Mouse (Mus musculus) brain, adult 2 months (tissue): ENCODE results near the gene Bloc1s3.

Experiments
- DNase-seq: peaks from one replicate; pipeline ENCODE4 v3.0.0; 2011; ENCODE audit warnings: low read depth, low spot score

Bloc1s3 gene

DNA sequence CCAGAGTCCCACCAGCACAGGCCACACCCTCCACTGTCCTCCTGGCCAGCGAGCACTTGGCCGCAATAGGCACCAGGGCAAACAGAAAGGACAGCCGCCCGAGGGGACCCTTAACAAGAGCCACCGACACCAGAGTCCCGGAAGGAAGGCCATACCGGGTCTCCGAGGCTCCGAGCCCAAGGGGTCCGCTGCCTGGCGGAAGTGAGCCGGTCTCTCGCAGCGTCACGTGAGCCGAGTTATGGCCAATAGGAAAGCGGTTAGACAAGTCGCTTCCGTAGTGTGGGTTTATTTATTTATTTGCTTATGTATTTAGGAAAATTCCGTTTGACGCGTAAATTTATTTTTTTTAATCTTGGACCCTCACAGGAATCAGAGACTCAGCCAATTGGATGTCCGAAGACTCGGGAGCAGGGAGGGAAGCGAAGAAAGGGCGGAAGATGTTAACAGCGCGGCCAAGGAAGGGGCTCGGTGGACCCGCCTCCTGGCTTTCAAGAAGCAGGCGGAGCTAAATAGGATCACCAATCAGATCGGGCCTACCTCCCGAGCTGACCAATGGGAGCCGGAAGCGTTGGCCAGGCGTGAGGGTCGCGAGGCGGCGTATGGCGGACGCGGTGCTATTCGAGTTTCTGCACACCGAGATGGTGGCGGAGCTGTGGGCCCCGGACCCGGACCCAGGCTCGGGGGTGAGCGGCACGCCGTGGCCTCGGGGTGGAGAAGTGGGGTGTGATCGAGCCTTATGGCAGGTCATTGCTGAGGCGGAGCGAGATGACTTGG is at the start of gene Bloc1s3, which contains the start of gene Trappc6a:
Gene Bloc1s3 (minus strand): TSS at position 218 of the 774 bp plus-strand sequence.
Gene Trappc6a (plus strand): TSS at position 246 of the 774 bp plus-strand sequence.
- DNase-seq, result peak; percentile 97

DNA sequence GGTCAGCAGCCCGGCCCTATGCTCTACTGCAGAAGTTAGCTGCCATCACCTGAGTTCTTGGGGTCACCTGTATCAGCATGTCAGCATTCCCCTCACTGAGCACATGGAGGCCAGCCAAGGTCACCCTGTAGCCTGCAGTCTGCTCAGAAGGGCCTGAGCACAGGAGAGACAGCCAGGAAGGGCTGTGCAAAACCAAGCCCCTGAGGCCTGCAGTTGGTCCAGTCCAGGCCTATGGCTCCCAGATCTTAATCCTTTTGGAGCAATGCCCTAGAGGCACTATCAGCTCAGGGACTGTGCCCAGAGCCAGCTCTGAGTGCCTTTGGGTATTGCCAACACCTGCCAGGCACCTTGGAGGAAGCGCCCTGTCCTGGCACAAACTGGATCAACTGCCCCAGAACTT is 48.9 kb upstream of the Bloc1s3 start:
- no peak for DNase-seq

DNA sequence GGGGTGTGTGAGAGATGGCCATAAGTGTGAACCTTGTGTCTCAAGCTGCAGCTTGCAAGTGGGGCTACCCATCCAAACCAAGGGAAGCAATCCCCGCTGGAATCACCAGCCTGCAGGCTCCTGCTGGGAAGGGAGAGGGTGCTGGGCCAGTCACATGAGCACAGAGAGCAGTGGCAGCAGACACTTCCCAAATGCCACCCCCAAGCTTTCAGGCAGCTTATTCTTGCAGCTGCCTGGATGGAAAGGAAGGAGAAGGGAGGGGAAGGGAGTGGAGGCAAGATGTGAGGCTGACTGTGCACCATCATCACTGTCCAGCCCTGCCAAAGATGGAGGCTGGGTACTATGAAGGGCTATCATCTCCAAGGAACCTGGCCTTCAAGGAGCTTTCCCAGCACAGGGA is 46.0 kb upstream of the Bloc1s3 start:
- peak; percentile 91 for DNase-seq

DNA sequence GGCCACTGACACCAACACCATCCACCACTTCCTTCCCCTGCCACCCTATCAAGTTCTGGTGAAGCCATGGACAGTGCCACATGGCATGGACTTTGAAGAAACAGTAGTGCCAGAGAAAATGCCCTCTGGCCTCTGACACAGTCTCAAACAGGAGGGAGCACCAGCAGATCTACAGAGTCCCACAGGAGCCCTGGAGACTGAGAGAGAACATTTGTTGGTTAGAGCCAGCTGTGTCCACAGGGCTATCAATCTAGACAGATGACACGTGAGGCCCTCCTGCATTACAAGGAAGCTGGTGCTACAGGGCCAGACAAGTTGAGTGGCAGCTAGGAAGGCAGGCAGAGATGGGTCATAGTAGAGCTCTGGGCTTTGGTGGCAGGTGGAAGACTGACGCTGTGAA is 44.3 kb upstream of the Bloc1s3 start:
- no peak for DNase-seq

DNA sequence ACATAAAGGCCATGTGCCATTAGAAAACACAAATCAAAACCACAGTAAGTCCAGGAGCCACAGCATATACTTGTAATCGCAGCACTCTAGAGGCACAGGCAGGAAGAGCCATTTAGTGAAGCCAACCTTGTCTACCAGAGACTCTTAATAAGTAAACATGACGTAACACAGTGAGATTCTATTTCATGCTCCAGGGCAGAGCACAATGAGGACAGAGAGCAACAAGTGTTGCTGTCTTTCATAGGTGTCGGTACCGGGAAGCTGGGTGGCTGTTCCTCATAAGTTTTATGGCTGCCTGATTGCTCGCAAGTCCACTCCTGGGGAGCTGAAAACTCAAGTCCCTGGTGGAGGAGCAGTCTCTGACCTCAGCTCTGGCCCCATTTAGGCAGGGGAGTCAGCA is 43.5 kb upstream of the Bloc1s3 start:
- no peak for DNase-seq

DNA sequence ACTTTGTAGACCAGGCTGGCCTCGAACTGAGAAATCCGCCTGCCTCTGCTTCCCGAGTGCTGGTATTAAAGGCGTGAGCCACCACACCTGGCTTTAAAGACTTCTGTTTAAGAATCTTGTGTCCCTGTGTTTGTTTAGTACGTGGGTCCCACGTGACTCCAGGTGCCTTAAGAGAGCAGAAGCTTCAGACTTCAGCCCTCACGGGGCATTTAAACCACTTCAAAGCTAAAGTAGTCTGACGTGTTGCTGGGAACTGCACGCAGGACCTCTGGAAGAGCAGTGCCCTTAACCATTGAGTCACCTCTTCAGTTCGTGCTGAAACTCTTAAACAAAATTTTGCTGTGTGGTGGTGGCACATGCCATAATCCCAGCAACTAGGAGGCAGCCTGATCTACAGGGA is 41.2 kb upstream of the Bloc1s3 start:
- DNase-seq, result no peak

DNA sequence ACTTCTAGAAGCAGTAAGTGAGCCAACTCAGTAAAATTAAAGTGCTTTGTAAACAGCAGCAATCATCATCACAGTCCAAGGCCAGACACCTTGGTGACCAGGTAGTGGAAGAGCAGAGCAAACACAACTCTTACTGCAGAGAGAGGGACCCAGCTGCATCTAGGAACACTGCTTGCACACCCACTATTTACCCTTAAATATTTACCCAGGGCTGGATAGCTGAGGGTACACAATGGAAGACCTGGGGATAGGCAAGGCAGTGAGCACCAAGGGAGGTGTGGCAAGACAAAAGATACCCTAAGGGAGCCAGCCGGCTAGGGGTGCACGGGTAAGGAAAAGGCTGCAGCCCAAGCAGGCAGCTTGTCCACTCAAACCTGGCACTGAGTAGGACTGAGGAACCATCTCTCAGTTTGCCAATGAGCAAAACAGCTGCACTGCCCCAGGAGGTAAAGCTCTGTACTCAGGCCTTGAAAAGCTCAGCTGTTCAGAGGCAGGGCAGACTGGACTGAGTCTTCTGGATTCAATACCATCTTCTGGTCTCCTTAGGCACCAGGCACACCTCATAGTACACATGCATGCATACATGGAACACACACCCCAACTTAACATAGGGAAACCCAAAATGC is 39.3 kb upstream of the Bloc1s3 start:
- no peak for DNase-seq

DNA sequence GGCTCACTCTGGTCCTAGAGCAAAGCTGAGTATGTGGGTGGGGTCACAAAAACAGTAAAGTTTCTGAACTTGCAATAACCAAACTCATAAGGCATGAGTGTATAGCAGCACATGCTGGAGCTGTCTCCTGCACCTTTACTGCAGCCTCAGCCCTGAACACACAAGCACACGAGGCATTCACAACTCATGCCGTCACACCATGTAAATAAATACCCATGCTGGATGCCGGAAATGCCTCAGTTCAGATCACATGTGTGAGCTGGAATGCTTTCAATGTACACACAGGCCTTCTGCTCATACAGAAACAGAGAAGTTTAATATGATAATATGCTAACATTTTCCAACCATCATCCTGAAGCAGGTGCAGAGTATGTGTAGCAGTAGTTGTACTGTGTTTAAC is 37.8 kb upstream of the Bloc1s3 start:
- no peak for DNase-seq

DNA sequence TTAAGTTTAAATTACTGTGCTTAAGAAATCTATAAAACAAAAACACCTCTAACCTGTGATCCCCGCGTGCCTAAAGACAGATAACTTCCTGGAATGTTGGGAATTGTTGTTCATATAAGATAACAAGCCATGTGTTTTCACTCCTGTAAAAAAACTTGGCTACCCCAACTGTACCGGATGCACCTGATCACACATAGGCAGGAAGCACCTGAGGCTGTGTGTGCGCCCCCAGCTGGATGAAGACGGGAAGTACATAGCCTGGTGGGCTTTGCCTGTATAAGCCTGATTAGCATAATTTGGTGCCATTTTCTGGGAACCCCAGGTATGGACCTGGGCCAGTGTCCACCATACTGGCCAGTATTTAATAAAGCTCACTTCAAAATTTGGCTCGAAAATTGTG is 35.4 kb upstream of the Bloc1s3 start:
- no peak for DNase-seq

DNA sequence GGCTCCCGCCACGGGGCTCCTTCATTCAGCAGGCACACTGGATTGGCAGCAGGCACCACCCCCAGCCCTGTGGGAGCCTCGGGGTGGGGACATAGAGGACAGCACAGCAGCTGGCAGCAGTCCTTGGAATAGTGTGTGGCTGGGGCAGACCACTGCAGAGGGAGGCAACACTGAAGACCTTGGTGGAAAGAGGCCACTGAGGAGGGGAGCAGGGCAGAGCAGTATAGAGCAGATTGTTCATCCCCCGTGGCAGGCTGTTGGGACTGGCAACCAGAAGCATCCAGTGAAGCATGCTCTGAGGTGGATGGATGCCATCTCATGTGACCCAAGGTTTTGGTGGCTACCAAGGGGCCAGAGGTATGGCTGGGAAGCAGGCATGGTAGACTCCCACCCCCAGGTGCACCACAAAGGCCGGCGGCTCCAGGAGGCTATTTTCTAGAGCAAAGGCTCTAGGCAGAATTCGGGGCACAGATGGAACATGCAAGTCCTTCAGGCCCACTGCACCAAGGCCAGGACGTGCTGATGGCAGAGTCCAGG is 34.1 kb upstream of the Bloc1s3 start:
- peak; percentile 78 for DNase-seq

DNA sequence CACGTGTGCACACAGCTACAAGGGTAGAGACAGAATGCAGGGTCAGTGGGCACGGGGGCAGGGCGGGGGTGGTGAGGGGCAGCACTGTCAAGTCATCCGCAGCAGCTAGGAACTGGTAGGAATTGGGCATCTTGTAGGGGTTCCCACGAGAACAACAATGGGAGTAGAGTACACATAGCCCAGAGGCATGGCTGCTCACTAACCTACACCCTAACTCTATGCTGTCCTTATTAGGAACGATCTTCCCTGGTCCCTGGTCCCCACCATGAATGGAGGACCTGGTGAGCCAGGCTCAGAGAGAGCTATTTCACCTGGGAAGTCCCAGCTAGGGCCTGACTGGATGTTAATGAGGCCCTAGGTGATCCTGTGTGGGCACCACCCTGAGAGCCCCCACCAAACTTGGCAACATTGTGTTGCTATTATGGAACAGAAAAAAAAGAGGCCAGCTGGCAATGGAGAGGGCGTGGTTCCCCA is 33.6 kb upstream of the Bloc1s3 start:
- DNase-seq, result no peak

DNA sequence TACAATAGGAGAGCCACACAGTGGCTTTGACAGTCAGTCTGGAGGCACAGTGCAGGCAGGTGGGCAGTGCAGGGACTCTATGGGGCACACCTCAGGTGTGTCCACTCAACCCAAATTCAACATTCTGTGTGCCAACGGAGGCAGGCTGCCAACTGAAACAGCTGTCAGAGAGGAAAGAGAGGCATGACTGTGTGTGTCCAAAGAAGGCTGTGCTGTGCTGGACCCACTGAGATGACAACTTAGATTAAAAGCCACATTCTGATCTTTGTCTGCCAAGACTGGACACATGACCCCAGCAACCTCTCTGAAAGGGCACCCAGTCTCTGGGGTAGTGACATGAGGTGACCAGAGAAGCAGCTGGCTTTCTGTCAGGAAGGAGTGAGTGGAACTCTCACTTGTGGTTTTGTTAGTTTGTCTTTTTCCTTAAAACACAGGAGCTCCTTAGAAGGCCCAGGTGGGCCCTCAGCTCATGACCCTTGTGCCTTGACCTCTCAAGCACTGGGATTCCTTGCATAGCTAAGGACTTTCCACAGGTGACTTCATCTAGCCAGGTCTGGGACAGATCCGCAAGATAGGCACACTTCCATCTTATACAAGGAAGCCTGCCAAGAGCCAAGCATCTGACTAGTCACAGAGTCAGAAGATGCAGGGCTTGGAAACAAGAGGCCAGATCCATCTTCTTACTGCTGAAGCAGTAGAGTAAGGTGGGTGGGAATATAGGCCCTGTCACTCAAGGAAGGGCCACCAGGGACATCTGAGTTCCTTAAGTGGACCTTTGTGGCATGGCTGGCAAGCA is 32.8 kb upstream of the Bloc1s3 start:
- DNase-seq, result peak; percentile 52

DNA sequence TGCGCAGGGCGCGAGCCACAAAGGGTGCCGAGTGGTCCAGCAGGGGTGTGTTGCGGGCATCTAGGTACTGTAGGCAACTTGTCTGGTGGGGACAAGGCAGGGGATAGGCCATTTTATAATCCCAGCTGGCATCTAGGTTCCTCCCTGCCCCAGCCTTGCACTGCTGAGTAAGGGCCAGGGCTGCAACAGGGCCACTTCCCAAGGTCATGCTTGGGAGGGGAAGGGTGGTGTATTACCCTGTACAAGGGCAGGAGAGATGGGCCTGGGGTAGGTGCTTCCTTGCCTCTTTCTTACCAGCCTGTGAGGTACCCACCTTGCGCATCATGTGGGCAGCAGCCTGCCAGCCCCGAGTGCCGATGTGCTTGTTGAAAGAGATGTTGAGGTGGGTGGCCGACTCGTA is 26.5 kb upstream of the Bloc1s3 start:
- no peak for DNase-seq

DNA sequence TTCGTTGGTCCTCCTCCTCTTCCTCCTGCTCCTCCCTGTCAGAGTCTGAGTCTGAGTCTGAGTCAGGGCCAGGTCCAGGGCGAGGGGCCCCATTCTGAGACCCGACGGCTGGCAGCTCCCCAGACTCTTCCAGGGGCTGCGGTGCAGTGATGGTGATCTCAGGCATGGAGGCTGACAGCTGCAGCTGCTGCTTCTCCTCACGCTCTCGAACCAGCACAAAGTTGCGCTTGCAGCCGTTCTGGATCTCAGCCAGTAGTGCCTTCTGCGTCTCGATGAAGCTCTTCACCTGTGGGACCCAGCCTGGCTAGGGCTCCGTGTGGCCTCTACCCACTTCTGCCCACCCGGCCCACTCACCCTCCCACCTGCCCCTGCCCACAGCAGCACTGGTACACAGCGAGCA is 24.1 kb upstream of the Bloc1s3 start:
- DNase-seq, result no peak

DNA sequence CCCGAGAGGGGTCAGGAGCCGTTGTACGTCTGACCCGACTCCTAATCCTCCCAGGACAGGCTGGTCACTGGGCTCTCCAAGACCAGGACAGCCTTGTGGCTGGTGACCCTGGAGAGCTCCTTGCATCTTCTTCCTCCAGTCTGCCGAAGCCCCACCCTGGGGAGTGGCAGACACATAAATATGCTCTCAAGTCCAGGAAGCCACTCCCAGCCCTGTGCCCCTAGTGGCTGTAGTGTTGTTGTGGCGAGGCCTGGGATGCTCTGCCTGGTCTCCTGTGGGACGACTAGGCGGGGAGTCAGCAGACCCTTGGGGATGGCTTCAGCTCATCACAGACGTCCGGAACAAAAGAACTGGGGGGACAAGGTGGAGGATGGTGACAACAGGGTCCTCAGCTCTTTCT is 22.9 kb upstream of the Bloc1s3 start:
- DNase-seq, result no peak

DNA sequence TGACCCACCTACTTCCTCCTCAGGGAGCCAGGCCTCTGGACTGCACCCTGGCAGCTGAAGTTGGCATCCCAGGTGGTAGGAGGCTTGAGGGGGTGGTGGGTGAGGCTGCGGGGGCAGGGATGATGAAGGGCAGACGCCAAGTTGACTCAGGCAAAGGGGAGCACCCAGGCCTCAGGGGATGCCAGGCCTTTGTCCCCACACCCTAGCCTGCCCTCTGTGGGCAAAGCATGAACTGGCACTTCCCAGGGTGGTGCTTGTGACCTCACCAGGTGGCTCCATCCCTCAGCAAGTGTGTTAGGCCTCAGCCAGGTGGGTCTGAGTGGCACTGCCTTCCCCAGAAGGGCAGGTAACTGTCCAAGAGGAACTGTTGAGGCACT is 16.9 kb upstream of the Bloc1s3 start:
- no peak for DNase-seq

DNA sequence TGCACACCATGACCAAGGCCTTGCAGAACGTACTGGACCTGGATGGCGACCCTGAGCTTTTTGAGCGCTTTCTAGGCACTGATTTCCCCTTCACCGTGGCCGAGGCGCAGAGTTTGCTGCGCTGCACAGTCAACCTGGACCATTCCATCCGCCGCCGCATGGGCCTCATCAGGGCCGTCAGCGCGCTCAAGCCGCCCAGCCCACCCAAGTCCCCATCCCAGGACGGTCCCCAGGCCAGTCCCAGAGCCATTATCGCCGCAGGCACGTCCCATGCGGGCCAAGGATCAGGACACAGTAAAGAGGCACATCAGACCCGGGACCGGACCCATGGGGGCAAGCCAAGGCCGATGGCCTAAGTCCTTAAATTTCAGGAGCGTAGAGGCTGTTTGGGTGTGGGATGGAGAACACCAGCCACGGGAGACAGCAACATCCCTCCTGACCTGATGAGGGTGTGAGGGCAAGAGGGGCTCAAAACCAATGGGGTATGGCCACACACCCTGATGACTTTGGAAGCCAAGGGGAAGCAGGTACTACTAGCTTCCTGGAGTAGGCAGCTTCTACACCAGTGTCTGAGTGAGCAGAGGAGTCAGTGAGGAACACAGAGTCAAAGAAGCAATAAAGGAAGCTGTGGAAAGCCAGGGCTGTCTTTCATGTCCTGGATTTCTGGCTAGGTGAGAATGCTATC is 16.4 kb upstream of the Bloc1s3 start:
- DNase-seq, result no peak

DNA sequence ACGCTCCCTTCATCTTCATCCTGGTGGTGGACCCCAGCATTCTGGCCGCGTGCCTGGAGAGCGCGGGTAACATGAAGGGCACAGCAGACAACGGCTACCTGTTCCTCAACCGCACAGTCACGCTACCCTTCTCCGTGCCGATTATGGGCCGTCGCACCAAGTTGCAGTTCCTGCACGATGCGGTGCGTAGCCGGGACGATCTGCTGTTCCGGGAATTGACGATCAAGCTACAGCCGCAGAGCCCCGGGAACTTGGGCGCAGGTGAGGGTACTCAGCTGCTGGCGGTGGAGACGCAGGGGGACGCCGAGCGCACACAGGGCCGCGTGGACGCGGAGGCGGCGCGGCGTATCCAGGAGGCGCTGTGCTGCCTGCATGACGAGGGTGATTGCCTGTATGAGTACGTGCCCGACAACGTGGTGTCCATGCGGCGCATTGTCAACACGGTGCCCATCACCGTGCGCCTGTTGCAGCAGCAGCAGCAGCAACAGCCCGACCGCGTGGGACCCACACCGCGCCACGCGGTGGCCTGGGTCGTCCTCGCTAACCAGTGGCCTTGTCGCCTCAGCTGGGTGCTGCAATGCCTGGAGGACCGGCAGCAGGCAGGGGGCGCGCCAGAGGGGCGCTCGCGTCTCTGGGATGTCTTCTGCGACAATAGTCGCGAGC is 15.7 kb upstream of the Bloc1s3 start:
- peak; percentile 73 for DNase-seq

DNA sequence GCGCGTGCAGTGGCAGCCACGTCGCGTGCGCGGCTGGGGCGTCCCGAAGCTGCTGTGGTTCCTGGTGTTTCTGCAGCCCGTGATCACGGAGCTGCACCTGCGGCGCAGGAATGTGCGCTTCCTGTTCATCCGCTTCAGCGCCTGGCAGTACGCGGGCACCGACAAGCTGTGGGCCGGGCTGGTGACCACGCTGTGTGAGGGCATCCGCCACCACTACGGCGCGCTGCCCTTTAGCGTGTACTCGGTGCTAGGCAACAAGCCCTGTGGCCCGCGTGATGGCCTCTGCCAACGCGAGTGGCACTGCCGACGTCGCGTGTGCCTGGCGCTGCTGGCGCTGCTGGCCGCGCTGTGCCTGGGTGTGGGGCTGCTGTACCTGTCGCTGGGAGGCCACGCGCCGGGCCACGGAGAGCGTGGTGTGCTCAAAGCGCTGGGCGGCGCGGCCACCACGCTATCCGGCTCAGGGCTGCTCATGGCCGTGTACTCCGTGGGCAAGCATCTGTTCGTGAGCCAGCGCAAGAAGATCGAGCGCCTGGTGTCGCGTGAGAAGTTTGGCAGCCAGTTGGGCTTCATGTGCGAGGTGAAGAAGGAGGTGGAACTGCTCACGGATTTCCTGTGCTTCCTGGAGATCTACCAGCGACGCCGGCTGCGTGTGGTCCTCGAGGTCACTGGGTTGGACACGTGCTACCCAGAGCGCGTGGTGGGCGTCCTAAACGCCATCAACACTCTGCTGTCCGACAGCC is 15.0 kb upstream of the Bloc1s3 start:
- peak; percentile 52 for DNase-seq

DNA sequence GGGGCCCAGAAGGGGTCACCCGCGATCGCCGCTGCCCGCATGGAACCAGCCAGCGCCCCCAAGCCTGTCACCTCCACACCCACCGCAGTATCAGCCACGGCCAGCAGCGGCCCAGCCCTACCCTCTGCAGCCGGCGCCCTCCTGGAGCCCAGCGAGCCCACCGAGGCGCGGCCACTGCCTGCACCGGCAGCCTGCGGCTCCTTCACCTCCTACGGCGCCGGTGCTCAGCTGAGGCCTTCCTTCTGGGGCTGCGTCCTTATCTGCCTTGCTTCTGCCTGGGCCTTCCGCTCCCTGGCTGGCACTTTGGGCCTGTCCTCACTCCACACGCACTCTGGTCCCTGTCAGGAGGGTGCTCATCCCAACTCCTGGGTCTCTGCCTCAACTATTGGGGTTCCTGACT is 11.9 kb upstream of the Bloc1s3 start:
- no peak for DNase-seq
